Comparison of ENCODE assay signal across 11 mouse cellular contexts in the genomic region with DNA sequence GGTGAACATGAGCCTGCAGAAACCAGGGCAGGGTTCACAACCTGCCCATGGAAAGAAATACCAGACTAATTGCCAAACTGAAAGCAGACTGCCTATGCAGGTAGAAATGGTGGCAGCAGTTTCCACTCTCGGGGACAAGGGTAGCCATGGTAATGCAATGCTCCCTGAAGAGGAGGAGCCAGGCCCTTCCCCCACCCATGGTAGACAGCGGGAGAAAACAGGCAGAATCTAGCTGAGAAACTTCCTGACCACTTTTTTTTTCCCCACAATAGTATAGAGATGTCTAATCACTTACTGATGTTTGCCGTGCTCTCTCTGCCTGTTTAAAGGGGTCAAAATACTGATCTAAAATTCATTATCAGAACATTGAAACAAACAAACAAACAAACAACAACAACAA. TPM values are rescaled to one million over a fixed set of nuclear protein-coding genes. Genes with fewer than 3 reads are reported as not detected.
A peak's percentile ranks its signal among the peaks of the same experiment; 100 is the strongest.
DNase-seq lines count a peak whose midpoint lies in the region; ATAC-seq lines count a peak whose summit lies in the region.
"Had no signal": no experiment of that assay in that cellular context is flagged by ENCODE, and none has a peak within 500 bp of the region (broad histone marks: within the 10 kb centered on the region; RNA-seq: fewer than 3 reads in every experiment).

No protein-coding gene starts in this region.

- ATAC-seq in heart, embryonic 12.5 days (ENCODE audit: insufficient number of reproducible peaks, low FRiP score): no peak
- no peak for ATAC-seq in limb, embryonic 11.5 days (ENCODE audit: insufficient number of reproducible peaks, low FRiP score, low TSS enrichment, low read depth)

- no peak overlapping the region for H3K9ac ChIP-seq in heart, embryonic 12.5 days
- H3K9ac ChIP-seq in limb, embryonic 11.5 days (ENCODE audit: low read length): no peak overlapping the region

- WGBS in heart, embryonic 12.5 days: 16% methylated on average over 3 of the region's 3 CpGs
- WGBS in embryonic facial prominence, embryonic 10.5 days: 15% methylated on average over 3 of the region's 3 CpGs
- 25% methylated on average over 3 of the region's 3 CpGs for WGBS in limb, embryonic 11.5 days

- H3K4me1 ChIP-seq in heart, embryonic 12.5 days (replicated peaks): peaks cover 16% of the 10 kb centered on the region
- H3K4me1 ChIP-seq in embryonic facial prominence, embryonic 10.5 days: peaks cover 15% of the 10 kb centered on the region
- peaks cover 9% of the 10 kb centered on the region for H3K4me1 ChIP-seq in limb, embryonic 11.5 days (ENCODE audit: control insufficient read depth, insufficient read depth, low read length)

- no peaks in the 10 kb centered on the region for H3K27me3 ChIP-seq in heart, embryonic 12.5 days (replicated peaks)
- H3K27me3 ChIP-seq in embryonic facial prominence, embryonic 10.5 days (replicated peaks; ENCODE audit: low read depth, poor library complexity, severe bottlenecking): no peaks in the 10 kb centered on the region
- no peaks in the 10 kb centered on the region for H3K27me3 ChIP-seq in limb, embryonic 11.5 days (ENCODE audit: control insufficient read depth, insufficient read depth, low read length)

- H3K4me2 ChIP-seq in heart, embryonic 12.5 days: peak overlapping the region; percentile 16
- peak overlapping the region; percentile 7; the same call in 1 of the 2 replicates for H3K4me2 ChIP-seq in limb, embryonic 11.5 days (ENCODE audit: low read depth, severe bottlenecking)

- no peak overlapping the region for H3K4me3 ChIP-seq in heart, embryonic 12.5 days
- H3K4me3 ChIP-seq in embryonic facial prominence, embryonic 10.5 days: peak overlapping the region; percentile 19; the same call in 1 of the 2 replicates
- H3K4me3 ChIP-seq in limb, embryonic 11.5 days (ENCODE audit: low read depth, low read length): no peak overlapping the region

- H3K9me3 ChIP-seq in heart, embryonic 12.5 days (replicated peaks): no peaks in the 10 kb centered on the region
- no peaks in the 10 kb centered on the region for H3K9me3 ChIP-seq in embryonic facial prominence, embryonic 10.5 days
- H3K9me3 ChIP-seq in limb, embryonic 11.5 days (ENCODE audit: control insufficient read depth, low read length): no peaks in the 10 kb centered on the region
- H3K9me3 ChIP-seq: G1E had no signal

- H3K27ac ChIP-seq in heart, embryonic 12.5 days (ENCODE audit: poor library complexity, severe bottlenecking): peak overlapping the region; percentile 14; the same call in 1 of the 2 replicates
- H3K27ac ChIP-seq in embryonic facial prominence, embryonic 10.5 days (replicated peaks): peak overlapping the region; percentile 69
- peak overlapping the region; percentile 1; the same call in 1 of the 2 replicates for H3K27ac ChIP-seq in limb, embryonic 11.5 days (replicated peaks; ENCODE audit: low read depth, low read length)

- no peaks in the 10 kb centered on the region for H3K36me3 ChIP-seq in heart, embryonic 12.5 days
- no peaks in the 10 kb centered on the region for H3K36me3 ChIP-seq in embryonic facial prominence, embryonic 10.5 days (replicated peaks)
- no peaks in the 10 kb centered on the region for H3K36me3 ChIP-seq in limb, embryonic 11.5 days (ENCODE audit: control insufficient read depth, insufficient read depth, low read length)
- H3K36me3 ChIP-seq: G1E had no signal

- intact Hi-C loops in heart, postnatal 10 days (cut with DNase I): no loop called here

- no peak for DNase-seq in heart, postnatal 10 days
- peak; percentile 60 for DNase-seq in CD4-positive, CD25-positive, alpha-beta regulatory T cell, adult 2 months (ENCODE audit: low read depth, low spot score)
- peak; percentile 73 for DNase-seq in embryonic facial prominence, embryonic 10.5 days (ENCODE audit: low spot score)
- DNase-seq in limb, embryonic 11.5 days (ENCODE audit: low spot score): peak; percentile 63
- DNase-seq in ovary, postnatal 10 days (ENCODE audit: low spot score): no peak
- no peak for DNase-seq in cerebellum, adult 11 months
- no peak for DNase-seq in gastrocnemius, adult 8-10 months (ENCODE audit: low spot score in 2 of 2)
- DNase-seq: cerebellum, adult 11-12 months; gastrocnemius, postnatal 36 days had no signal

RNA-seq across cellular contexts. Expression of gene Trim2, which starts 17.8 kb away (rescaled TPM):
- polyA plus RNA-seq in heart, embryonic 12.5 days (2016; fragmentation: Nextera tagmentation; extraction: Ambion mirVana): 9.0 and 10.1 TPM in 2 replicates
- 1 to 10 TPM; 9.1 to 9.9 TPM for total RNA-seq in heart, postnatal 10 days (2021)
- 31.0 and 31.3 TPM in 2 replicates for polyA plus RNA-seq in embryonic facial prominence, embryonic 10.5 days (2016; fragmentation: Nextera tagmentation; extraction: Ambion mirVana)
- 12.4 and 13.5 TPM in 2 replicates for polyA plus RNA-seq in limb, embryonic 11.5 days (2014; fragmentation: Nextera tagmentation; extraction: Ambion mirVana)
- total RNA-seq in gastrocnemius, adult 8-10 months (2022): 1 to 10 TPM in 3 of 4 experiments, under 1 TPM in 1; 0.92 to 3.0 (median 1.8) TPM
- polyA plus RNA-seq: G1E had no signal

Comparison
In these comparisons a context has a peak if more than half of its experiments do, and no peak if none do; other contexts are left out.
1. H3K27ac ChIP-seq: peak in every context shown above with its lines; median percentile 69 in embryonic facial prominence, embryonic 10.5 days; 14 in heart, embryonic 12.5 days; 1 in limb, embryonic 11.5 days.
2. DNase-seq: peak in CD4-positive, CD25-positive, alpha-beta regulatory T cell, adult 2 months (single experiment), embryonic facial prominence, embryonic 10.5 days (single experiment) and limb, embryonic 11.5 days (single experiment); none in heart, postnatal 10 days (0 of 2), ovary, postnatal 10 days (single experiment), cerebellum, adult 11 months (single experiment) and gastrocnemius, adult 8-10 months (0 of 2).